Mouse (Mus musculus): ENCODE data around the gene 1810010D01Rik. TPM values are rescaled to one million over a fixed set of nuclear protein-coding genes. Genes with fewer than 3 reads are reported as not detected.

Gene 1810010D01Rik
- polyA plus RNA-seq, 1 experiment from 2014 or later, result not detected

GRCm38 (mm10) chr7:145192836-145193235 is 15.1 kb downstream of the 1810010D01Rik start:
- H3K4me2 ChIP-seq (ENCODE audit: low read depth, low read length), result no peak overlapping the region
- peak; percentile 42 for DNase-seq (ENCODE audit: low spot score)
- 82% methylated on average over 6 of the region's 6 CpGs for WGBS
- no peaks in the 10 kb centered on the region for H3K36me3 ChIP-seq (ENCODE audit: control insufficient read depth, insufficient read depth, low read length)
- no peak overlapping the region for H3K9ac ChIP-seq (ENCODE audit: low read depth, low read length)
- no peaks in the 10 kb centered on the region for H3K9me3 ChIP-seq (ENCODE audit: control insufficient read depth, low read length)
- H3K4me1 ChIP-seq (ENCODE audit: control insufficient read depth, insufficient read depth, low read length), result peaks cover 33% of the 10 kb centered on the region
- ATAC-seq (ENCODE audit: low read depth), result peak; percentile 54
- no peak overlapping the region for H3K27ac ChIP-seq (replicated peaks; ENCODE audit: low read depth, low read length)
- H3K27me3 ChIP-seq (replicated peaks; ENCODE audit: control insufficient read depth, insufficient read depth, low read length), result no peaks in the 10 kb centered on the region
- H3K4me3 ChIP-seq (ENCODE audit: low read depth, low read length), result no peak overlapping the region

GRCm38 (mm10) chr7:145190520-145190919 is 17.4 kb downstream of the 1810010D01Rik start:
- Histone ChIP-seq H3K4me1 (ENCODE audit: control insufficient read depth, insufficient read depth, low read length) (peaks cover 18% of the 10 kb centered on the region), H3K27me3 (replicated peaks; ENCODE audit: control insufficient read depth, insufficient read depth, low read length) (no peaks in the 10 kb centered on the region), H3K4me3 (ENCODE audit: low read depth, low read length) (no peak overlapping the region), H3K36me3 (ENCODE audit: control insufficient read depth, insufficient read depth, low read length) (no peaks in the 10 kb centered on the region), H3K4me2 (ENCODE audit: low read depth, low read length) (no peak overlapping the region), H3K9ac (ENCODE audit: low read depth, low read length) (no peak overlapping the region), H3K27ac (replicated peaks; ENCODE audit: low read depth, low read length) (no peak overlapping the region), H3K9me3 (ENCODE audit: control insufficient read depth, low read length) (no peaks in the 10 kb centered on the region)
- no peak for DNase-seq (ENCODE audit: low spot score)
- ATAC-seq (ENCODE audit: low read depth), result no peak

- WGBS, result 24% methylated on average over 8 of the region's 8 CpGs
- DNase-seq (ENCODE audit: low spot score) (no peak), ATAC-seq (ENCODE audit: low read depth) (peak; percentile 74; the same call in 1 of the 2 replicates)
- H3K4me3 ChIP-seq (ENCODE audit: low read depth, low read length), result no peak overlapping the region
- H3K4me2 ChIP-seq (ENCODE audit: low read depth, low read length), result no peak overlapping the region
- H3K36me3 ChIP-seq (ENCODE audit: control insufficient read depth, insufficient read depth, low read length), result no peaks in the 10 kb centered on the region
- H3K27me3 ChIP-seq (replicated peaks; ENCODE audit: control insufficient read depth, insufficient read depth, low read length), result no peaks in the 10 kb centered on the region
- H3K4me1 ChIP-seq (ENCODE audit: control insufficient read depth, insufficient read depth, low read length), result peaks cover 6% of the 10 kb centered on the region
- no peak overlapping the region for H3K27ac ChIP-seq (replicated peaks; ENCODE audit: low read depth, low read length)
- no peaks in the 10 kb centered on the region for H3K9me3 ChIP-seq (ENCODE audit: control insufficient read depth, low read length)
- no peak overlapping the region for H3K9ac ChIP-seq (ENCODE audit: low read depth, low read length)
These were observed 18.6 kb downstream of the 1810010D01Rik start for GRCm38 (mm10) chr7:145189342-145189741.

GRCm38 (mm10) chr7:145187802-145188201 is 20.1 kb downstream of the 1810010D01Rik start:
- H3K36me3 ChIP-seq (ENCODE audit: control insufficient read depth, insufficient read depth, low read length), result no peaks in the 10 kb centered on the region

GRCm38 (mm10) chr7:145182388-145182787 is 25.5 kb downstream of the 1810010D01Rik start:
- DNase-seq (ENCODE audit: low spot score), result peak; percentile 14
- 48% methylated on average over 4 of the region's 4 CpGs for WGBS
- Histone ChIP-seq H3K4me2 (ENCODE audit: low read depth, low read length) (no peak overlapping the region), H3K27me3 (replicated peaks; ENCODE audit: control insufficient read depth, insufficient read depth, low read length) (no peaks in the 10 kb centered on the region), H3K4me3 (ENCODE audit: low read depth, low read length) (no peak overlapping the region), H3K9ac (ENCODE audit: low read depth, low read length) (no peak overlapping the region), H3K27ac (replicated peaks; ENCODE audit: low read depth, low read length) (no peak overlapping the region), H3K36me3 (ENCODE audit: control insufficient read depth, insufficient read depth, low read length) (no peaks in the 10 kb centered on the region), H3K9me3 (ENCODE audit: control insufficient read depth, low read length) (no peaks in the 10 kb centered on the region), H3K4me1 (ENCODE audit: control insufficient read depth, insufficient read depth, low read length) (peaks cover 35% of the 10 kb centered on the region)
- ATAC-seq (ENCODE audit: low read depth), result no peak

More at GRCm38 (mm10) chr7:145187802-145188201, 20.1 kb downstream of the 1810010D01Rik start:
- DNase-seq (ENCODE audit: low spot score), result no peak
- no peaks in the 10 kb centered on the region for H3K9me3 ChIP-seq (ENCODE audit: control insufficient read depth, low read length)
- no peaks in the 10 kb centered on the region for H3K4me1 ChIP-seq (ENCODE audit: control insufficient read depth, insufficient read depth, low read length)
- no peaks in the 10 kb centered on the region for H3K27me3 ChIP-seq (replicated peaks; ENCODE audit: control insufficient read depth, insufficient read depth, low read length)
- no peak overlapping the region for H3K4me2 ChIP-seq (ENCODE audit: low read depth, low read length)
- ATAC-seq (ENCODE audit: low read depth), result no peak
- H3K9ac ChIP-seq (ENCODE audit: low read depth, low read length), result no peak overlapping the region
- H3K4me3 ChIP-seq (ENCODE audit: low read depth, low read length), result no peak overlapping the region
- 64% methylated on average over 3 of the region's 3 CpGs for WGBS
- H3K27ac ChIP-seq (replicated peaks; ENCODE audit: low read depth, low read length), result no peak overlapping the region

- no peak overlapping the region for H3K4me2 ChIP-seq (ENCODE audit: low read depth, low read length)
- H3K36me3 ChIP-seq (ENCODE audit: control insufficient read depth, insufficient read depth, low read length), result no peaks in the 10 kb centered on the region
- H3K9me3 ChIP-seq (ENCODE audit: control insufficient read depth, low read length), result no peaks in the 10 kb centered on the region
- peak; percentile 66 for DNase-seq (ENCODE audit: low spot score)
- H3K9ac ChIP-seq (ENCODE audit: low read depth, low read length), result no peak overlapping the region
- ATAC-seq (ENCODE audit: low read depth), result no peak
- WGBS, result 36% methylated on average over 11 of the region's 11 CpGs
- peaks cover 35% of the 10 kb centered on the region for H3K4me1 ChIP-seq (ENCODE audit: control insufficient read depth, insufficient read depth, low read length)
- H3K27ac ChIP-seq (replicated peaks; ENCODE audit: low read depth, low read length), result peak overlapping the region; percentile 57
- H3K27me3 ChIP-seq (replicated peaks; ENCODE audit: control insufficient read depth, insufficient read depth, low read length), result no peaks in the 10 kb centered on the region
- no peak overlapping the region for H3K4me3 ChIP-seq (ENCODE audit: low read depth, low read length)
These were observed 26.4 kb downstream of the 1810010D01Rik start for GRCm38 (mm10) chr7:145181376-145182034.

- ATAC-seq (ENCODE audit: low read depth) (peak; percentile 81), DNase-seq (ENCODE audit: low spot score) (peak; percentile 86)
- Histone ChIP-seq H3K4me1 (ENCODE audit: control insufficient read depth, insufficient read depth, low read length) (peaks cover 35% of the 10 kb centered on the region), H3K27ac (replicated peaks; ENCODE audit: low read depth, low read length) (peak overlapping the region; percentile 63), H3K36me3 (ENCODE audit: control insufficient read depth, insufficient read depth, low read length) (no peaks in the 10 kb centered on the region), H3K27me3 (replicated peaks; ENCODE audit: control insufficient read depth, insufficient read depth, low read length) (no peaks in the 10 kb centered on the region), H3K9me3 (ENCODE audit: control insufficient read depth, low read length) (no peaks in the 10 kb centered on the region), H3K4me3 (ENCODE audit: low read depth, low read length) (no peak overlapping the region), H3K4me2 (ENCODE audit: low read depth, low read length) (no peak overlapping the region), H3K9ac (ENCODE audit: low read depth, low read length) (no peak overlapping the region)
- whole genome bisulfite sequencing, result 26% methylated on average over 5 of the region's 5 CpGs
These were observed 28.2 kb downstream of the 1810010D01Rik start for GRCm38 (mm10) chr7:145179691-145180091.

- no peak overlapping the region for H3K4me2 ChIP-seq (ENCODE audit: low read depth, low read length)
- H3K9me3 ChIP-seq (ENCODE audit: control insufficient read depth, low read length), result no peaks in the 10 kb centered on the region
- H3K4me1 ChIP-seq (ENCODE audit: control insufficient read depth, insufficient read depth, low read length), result peaks cover 33% of the 10 kb centered on the region
- 48% methylated on average over 15 of the region's 15 CpGs for WGBS
- no peaks in the 10 kb centered on the region; the same call in 1 of the 2 replicates for H3K27me3 ChIP-seq (replicated peaks; ENCODE audit: control insufficient read depth, insufficient read depth, low read length)
- no peak overlapping the region for H3K27ac ChIP-seq (replicated peaks; ENCODE audit: low read depth, low read length)
- DNase-seq (ENCODE audit: low spot score) (peak; percentile 50), ATAC-seq (ENCODE audit: low read depth) (no peak)
- H3K4me3 ChIP-seq (ENCODE audit: low read depth, low read length), result no peak overlapping the region
- H3K9ac ChIP-seq (ENCODE audit: low read depth, low read length), result no peak overlapping the region
- no peaks in the 10 kb centered on the region for H3K36me3 ChIP-seq (ENCODE audit: control insufficient read depth, insufficient read depth, low read length)
These were observed 30.9 kb downstream of the 1810010D01Rik start for GRCm38 (mm10) chr7:145176750-145177589.
